Mouse (Mus musculus): ENCODE measurements around the gene Dagla. TPM values are rescaled to one million over a fixed set of nuclear protein-coding genes. Genes with fewer than 3 reads are reported as not detected.

Dagla gene
- polyA plus RNA-seq, 1 experiment from 2014 or later: 3.2 TPM

DNA sequence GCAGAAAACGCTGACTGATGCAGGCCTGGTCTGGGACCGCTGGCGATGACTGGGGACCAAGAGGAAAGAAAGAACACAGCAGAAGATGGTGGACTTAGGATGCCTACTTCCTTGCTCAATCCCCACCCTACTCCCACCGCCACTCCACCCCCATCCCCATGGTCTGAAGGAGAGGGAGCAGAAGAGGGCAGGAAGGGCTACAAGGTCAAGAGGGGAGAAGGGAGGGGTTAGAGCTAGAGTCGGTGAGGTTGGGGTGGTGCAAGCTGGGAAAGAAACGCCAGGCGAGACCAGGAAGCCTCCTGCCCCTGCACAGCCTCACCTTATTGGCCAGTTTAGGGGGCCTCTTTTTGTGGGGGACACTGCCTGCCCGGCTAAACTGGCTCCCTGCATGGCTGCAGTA, 88.6 kb downstream of the Dagla start:
- no peak overlapping the region for H3K4me3 ChIP-seq (ENCODE audit: low read length)
- H3K4me2 ChIP-seq (replicated peaks; ENCODE audit: low read depth, low read length): no peak overlapping the region
- no peak for ATAC-seq (ENCODE audit: low FRiP score, low TSS enrichment)
- no peaks in the 10 kb centered on the region for H3K27me3 ChIP-seq (ENCODE audit: insufficient read depth, low read length)
- H3K27ac ChIP-seq (ENCODE audit: low read length): no peak overlapping the region
- no peak overlapping the region for H3K9ac ChIP-seq (replicated peaks; ENCODE audit: low read length)
- whole genome bisulfite sequencing: 61% methylated on average over 8 of the region's 8 CpGs
- no peaks in the 10 kb centered on the region for H3K4me1 ChIP-seq (ENCODE audit: insufficient read depth, low read length)
- no peaks in the 10 kb centered on the region for H3K9me3 ChIP-seq (ENCODE audit: low read length)
- peaks cover 9% of the 10 kb centered on the region for H3K36me3 ChIP-seq (ENCODE audit: insufficient read depth, low read length)

GRCm38 (mm10) chr19:10213796-10214471, 90.7 kb downstream of the Dagla start:
- no peaks in the 10 kb centered on the region for H3K4me1 ChIP-seq (ENCODE audit: insufficient read depth, low read length)
- H3K27me3 ChIP-seq (ENCODE audit: insufficient read depth, low read length): no peaks in the 10 kb centered on the region
- H3K9me3 ChIP-seq (ENCODE audit: low read length): no peaks in the 10 kb centered on the region
- no peak overlapping the region for H3K9ac ChIP-seq (replicated peaks; ENCODE audit: low read length)
- no peak overlapping the region for H3K4me2 ChIP-seq (replicated peaks; ENCODE audit: low read depth, low read length)
- no peak overlapping the region for H3K27ac ChIP-seq (ENCODE audit: low read length)
- no peak overlapping the region for H3K4me3 ChIP-seq (ENCODE audit: low read length)
- peaks cover 26% of the 10 kb centered on the region for H3K36me3 ChIP-seq (ENCODE audit: insufficient read depth, low read length)
- ATAC-seq (ENCODE audit: low FRiP score, low TSS enrichment): no peak
- 84% methylated on average over 10 of the region's 10 CpGs for WGBS

GRCm38 (mm10) chr19:10210885-10211284, 93.8 kb downstream of the Dagla start:
- Histone ChIP-seq H3K4me2 (replicated peaks; ENCODE audit: low read depth, low read length) (no peak overlapping the region), H3K27ac (ENCODE audit: low read length) (no peak overlapping the region), H3K4me3 (ENCODE audit: low read length) (no peak overlapping the region), H3K27me3 (ENCODE audit: insufficient read depth, low read length) (no peaks in the 10 kb centered on the region), H3K4me1 (ENCODE audit: insufficient read depth, low read length) (no peaks in the 10 kb centered on the region), H3K9me3 (ENCODE audit: low read length) (no peaks in the 10 kb centered on the region), H3K9ac (replicated peaks; ENCODE audit: low read length) (no peak overlapping the region), H3K36me3 (ENCODE audit: insufficient read depth, low read length) (peaks cover 56% of the 10 kb centered on the region)
- no peak for ATAC-seq (ENCODE audit: low FRiP score, low TSS enrichment)
- whole genome bisulfite sequencing: 79% methylated on average over 4 of the region's 4 CpGs

- H3K4me3 ChIP-seq (ENCODE audit: low read length): no peak overlapping the region
- WGBS: 80% methylated on average over 3 of the region's 3 CpGs
- H3K4me1 ChIP-seq (ENCODE audit: insufficient read depth, low read length): peaks cover 7% of the 10 kb centered on the region
- ATAC-seq (ENCODE audit: low FRiP score, low TSS enrichment): no peak
- H3K27ac ChIP-seq (ENCODE audit: low read length): no peak overlapping the region
- no peak overlapping the region for H3K4me2 ChIP-seq (replicated peaks; ENCODE audit: low read depth, low read length)
- H3K27me3 ChIP-seq (ENCODE audit: insufficient read depth, low read length): no peaks in the 10 kb centered on the region
- H3K9me3 ChIP-seq (ENCODE audit: low read length): no peaks in the 10 kb centered on the region
- H3K9ac ChIP-seq (replicated peaks; ENCODE audit: low read length): no peak overlapping the region
- peaks cover 58% of the 10 kb centered on the region for H3K36me3 ChIP-seq (ENCODE audit: insufficient read depth, low read length)
Measured at GRCm38 (mm10) chr19:10208851-10209250, 95.8 kb downstream of the Dagla start.

- H3K4me2 ChIP-seq (replicated peaks; ENCODE audit: low read depth, low read length): peak overlapping the region; percentile 58
- H3K4me1 ChIP-seq (ENCODE audit: insufficient read depth, low read length): peaks cover 15% of the 10 kb centered on the region
- peak overlapping the region; percentile 84; the same call in 1 of the 2 replicates for H3K9ac ChIP-seq (replicated peaks; ENCODE audit: low read length)
- peaks cover 53% of the 10 kb centered on the region for H3K36me3 ChIP-seq (ENCODE audit: insufficient read depth, low read length)
- no peak for ATAC-seq (ENCODE audit: low FRiP score, low TSS enrichment)
- 67% methylated on average over 6 of the region's 6 CpGs for WGBS
- H3K27ac ChIP-seq (ENCODE audit: low read length): peak overlapping the region; percentile 88; the same call in 1 of the 2 replicates
- H3K27me3 ChIP-seq (ENCODE audit: insufficient read depth, low read length): no peaks in the 10 kb centered on the region
- peak overlapping the region; percentile 96 for H3K4me3 ChIP-seq (ENCODE audit: low read length)
- no peaks in the 10 kb centered on the region for H3K9me3 ChIP-seq (ENCODE audit: low read length)
Measured at GRCm38 (mm10) chr19:10205051-10205450, 99.6 kb downstream of the Dagla start.

- H3K4me3 ChIP-seq (ENCODE audit: low read length): peak overlapping the region; percentile 96
- peak overlapping the region; percentile 84 for H3K9ac ChIP-seq (replicated peaks; ENCODE audit: low read length)
- 2% methylated on average over 5 of the region's 5 CpGs for WGBS
- no peaks in the 10 kb centered on the region for H3K27me3 ChIP-seq (ENCODE audit: insufficient read depth, low read length)
- ATAC-seq (ENCODE audit: low FRiP score, low TSS enrichment): no peak
- no peaks in the 10 kb centered on the region for H3K9me3 ChIP-seq (ENCODE audit: low read length)
- H3K27ac ChIP-seq (ENCODE audit: low read length): peak overlapping the region; percentile 88
- peak overlapping the region; percentile 58 for H3K4me2 ChIP-seq (replicated peaks; ENCODE audit: low read depth, low read length)
- H3K36me3 ChIP-seq (ENCODE audit: insufficient read depth, low read length): peaks cover 53% of the 10 kb centered on the region
- H3K4me1 ChIP-seq (ENCODE audit: insufficient read depth, low read length): peaks cover 15% of the 10 kb centered on the region
Measured at GRCm38 (mm10) chr19:10204616-10205001, 100.1 kb downstream of the Dagla start.

- Histone ChIP-seq H3K9me3 (ENCODE audit: low read length) (no peaks in the 10 kb centered on the region), H3K36me3 (ENCODE audit: insufficient read depth, low read length) (peaks cover 53% of the 10 kb centered on the region)
- WGBS: under 1% methylated on average over 40 of the region's 40 CpGs
Measured at GRCm38 (mm10) chr19:10203848-10204615, 100.6 kb downstream of the Dagla start, which contains the start of the genes Tmem258 and Fen1. Gene Tmem258, plus strand, starts transcription at chr19:10204014. Gene Fen1, minus strand, starts transcription at chr19:10204169.

DNA sequence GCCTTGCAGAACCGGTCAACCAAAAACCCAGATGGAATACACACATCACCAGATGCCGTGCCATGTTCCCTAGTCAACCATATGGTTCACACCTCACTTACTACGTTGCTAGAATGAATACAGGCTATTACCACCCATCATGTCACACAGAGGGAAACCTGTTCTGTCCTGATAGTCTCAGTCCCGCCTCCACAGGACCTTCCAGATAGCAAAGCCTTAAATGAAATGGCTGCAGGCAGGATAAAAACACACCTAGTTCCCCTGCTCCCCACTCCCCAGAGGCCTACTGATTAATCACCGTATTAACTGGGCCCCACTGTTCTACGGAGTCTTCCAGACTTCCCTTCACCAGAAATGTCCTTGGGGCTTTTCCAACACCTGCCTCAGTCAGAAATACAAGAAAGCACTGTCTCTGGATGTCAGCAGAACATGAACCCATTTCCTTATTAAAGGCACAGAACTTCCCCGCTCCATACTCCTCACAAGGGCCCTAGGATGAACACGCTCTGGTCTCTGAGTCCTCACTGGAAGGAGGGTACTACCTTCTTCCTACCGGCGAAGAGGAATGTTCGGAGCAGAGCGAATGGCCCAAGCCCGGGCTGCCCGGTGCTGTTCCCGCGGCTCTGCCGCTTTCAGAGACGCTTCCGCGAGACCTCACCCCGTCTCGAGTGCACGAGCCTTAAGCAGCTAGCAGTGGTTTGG, 101.4 kb downstream of the Dagla start:
- H3K36me3 ChIP-seq (ENCODE audit: insufficient read depth, low read length): peaks cover 45% of the 10 kb centered on the region
- 1% methylated on average over 23 of the region's 23 CpGs for WGBS
- peak overlapping the region; percentile 84 for H3K9ac ChIP-seq (replicated peaks; ENCODE audit: low read length)
- peak overlapping the region; percentile 58 for H3K4me2 ChIP-seq (replicated peaks; ENCODE audit: low read depth, low read length)
- H3K9me3 ChIP-seq (ENCODE audit: low read length): no peaks in the 10 kb centered on the region
- peak overlapping the region; percentile 88 for H3K27ac ChIP-seq (ENCODE audit: low read length)
- ATAC-seq (ENCODE audit: low FRiP score, low TSS enrichment): peak; percentile 12
- peak overlapping the region; percentile 96 for H3K4me3 ChIP-seq (ENCODE audit: low read length)
- H3K27me3 ChIP-seq (ENCODE audit: insufficient read depth, low read length): no peaks in the 10 kb centered on the region
- H3K4me1 ChIP-seq (ENCODE audit: insufficient read depth, low read length): peaks cover 15% of the 10 kb centered on the region

More at GRCm38 (mm10) chr19:10203848-10204615, 100.6 kb downstream of the Dagla start, which contains the start of the genes Tmem258 and Fen1:
- Histone ChIP-seq H3K4me2 (replicated peaks; ENCODE audit: low read depth, low read length) (peak within 1 kb of the TSS; percentile 58), H3K4me1 (ENCODE audit: insufficient read depth, low read length) (peaks cover 15% of the 10 kb centered on the region), H3K27ac (ENCODE audit: low read length) (peak within 1 kb of the TSS; percentile 88), H3K4me3 (ENCODE audit: low read length) (peak within 1 kb of the TSS; percentile 96), H3K27me3 (ENCODE audit: insufficient read depth, low read length) (no peaks in the 10 kb centered on the region), H3K9ac (replicated peaks; ENCODE audit: low read length) (peak within 1 kb of the TSS; percentile 84)
- ATAC-seq (ENCODE audit: low FRiP score, low TSS enrichment): peak; percentile 91

DNA sequence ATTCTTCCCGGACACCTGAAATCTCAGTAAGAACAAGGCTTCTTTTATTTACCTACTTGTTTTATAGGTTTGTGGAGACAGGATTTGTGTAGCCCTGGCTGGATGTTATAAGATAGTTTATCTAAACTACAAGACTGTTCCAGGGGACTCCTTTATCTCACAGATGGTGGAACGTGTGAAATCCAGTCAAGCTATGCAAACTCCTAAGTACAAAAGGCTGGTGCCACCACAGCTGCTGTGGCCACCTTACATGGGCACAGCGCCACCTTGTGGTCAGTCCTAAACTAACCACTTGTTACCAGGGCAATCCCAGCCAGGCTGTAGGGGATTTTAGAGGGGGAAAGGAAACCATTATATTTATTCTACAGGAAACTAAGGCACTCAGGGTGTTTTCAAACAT, 106.0 kb downstream of the Dagla start:
- ATAC-seq (ENCODE audit: low FRiP score, low TSS enrichment): no peak
- Histone ChIP-seq H3K4me3 (ENCODE audit: low read length) (no peak overlapping the region), H3K36me3 (ENCODE audit: insufficient read depth, low read length) (peaks cover 40% of the 10 kb centered on the region), H3K27me3 (ENCODE audit: insufficient read depth, low read length) (no peaks in the 10 kb centered on the region), H3K27ac (ENCODE audit: low read length) (no peak overlapping the region), H3K9ac (replicated peaks; ENCODE audit: low read length) (no peak overlapping the region), H3K4me2 (replicated peaks; ENCODE audit: low read depth, low read length) (no peak overlapping the region), H3K9me3 (ENCODE audit: low read length) (no peaks in the 10 kb centered on the region), H3K4me1 (ENCODE audit: insufficient read depth, low read length) (peaks cover 8% of the 10 kb centered on the region)
- WGBS: 28% methylated on average over 3 of the region's 3 CpGs
